Mouse (Mus musculus) thymus, adult 2 months (tissue): ENCODE data around the gene Dnajc28. TPM values are rescaled to one million over a fixed set of nuclear protein-coding genes. Genes with fewer than 3 reads are reported as not detected.

ENCODE experiments used
- DNase-seq: peaks from one replicate; pipeline ENCODE4 v3.0.0; 2021
- H3K27ac ChIP-seq: fragments of 200-500 bp; 2 replicates; pipeline ENCODE4 v1.5.1; 2012; ENCODE audit warnings: low read length, control low read depth; ENCODE audit not compliant: control insufficient read depth, insufficient read depth
- H3K27me3 ChIP-seq: fragments of 200-500 bp; 2 replicates; pipeline ENCODE4 v1.6.1; 2012; ENCODE audit warnings: mild to moderate bottlenecking, low read length, moderate library complexity, mixed read lengths; ENCODE audit not compliant: control insufficient read depth, insufficient read depth
- H3K36me3 ChIP-seq: fragments of 200-500 bp; 2 replicates; pipeline ENCODE4 v1.6.1; 2012; ENCODE audit warnings: mild to moderate bottlenecking, low read length, moderate library complexity; ENCODE audit not compliant: control insufficient read depth, insufficient read depth
- H3K4me1 ChIP-seq: fragments of 200-500 bp; replicated peaks from 2 replicates; pipeline ENCODE4 v1.6.1; 2012; ENCODE audit warnings: low read length; ENCODE audit not compliant: control insufficient read depth, insufficient read depth
- H3K4me3 ChIP-seq: fragments of 200-500 bp; 2 replicates; pipeline ENCODE4 v1.5.1; 2012; ENCODE audit warnings: mild to moderate bottlenecking, low read length, control low read depth, moderate library complexity; ENCODE audit not compliant: control insufficient read depth, insufficient read depth
- CTCF ChIP-seq: fragments of 200-500 bp; IDR thresholded peaks from 2 replicates; pipeline ENCODE4 v1.5.1; 2012; ENCODE audit warnings: mild to moderate bottlenecking, control low read depth, low read length, moderate library complexity, borderline replicate concordance; ENCODE audit not compliant: control insufficient read depth, poor library complexity, insufficient read depth; ENCODE audit errors: extremely low read depth
- POLR2A ChIP-seq: fragments of 200-500 bp; IDR thresholded peaks from 2 replicates; pipeline ENCODE4 v1.6.1; 2012; ENCODE audit warnings: mild to moderate bottlenecking, low read length, control low read depth, moderate library complexity; ENCODE audit not compliant: control insufficient read depth, poor library complexity, insufficient read depth; ENCODE audit errors: extremely low read depth
- WGBS: fragments of 180-500 bp; shearing (Covaris S2); methylation state at CpG from one replicate; pipeline ENCODE4 v1.1.7; 2018; 5-methylcytosine and 5-hydroxymethylcytosine counted together
- polyA plus RNA-seq: library from polyadenylated mRNA; depleted of rRNA; stranded (reverse); fragments of >200 nt; gene quantifications from 2 replicates; pipeline ENCODE4 v1.2.3, GENCODE M21; 2012

The Dnajc28 gene
- polyA plus RNA-seq, 1 experiment = 1.3 TPM

DNA sequence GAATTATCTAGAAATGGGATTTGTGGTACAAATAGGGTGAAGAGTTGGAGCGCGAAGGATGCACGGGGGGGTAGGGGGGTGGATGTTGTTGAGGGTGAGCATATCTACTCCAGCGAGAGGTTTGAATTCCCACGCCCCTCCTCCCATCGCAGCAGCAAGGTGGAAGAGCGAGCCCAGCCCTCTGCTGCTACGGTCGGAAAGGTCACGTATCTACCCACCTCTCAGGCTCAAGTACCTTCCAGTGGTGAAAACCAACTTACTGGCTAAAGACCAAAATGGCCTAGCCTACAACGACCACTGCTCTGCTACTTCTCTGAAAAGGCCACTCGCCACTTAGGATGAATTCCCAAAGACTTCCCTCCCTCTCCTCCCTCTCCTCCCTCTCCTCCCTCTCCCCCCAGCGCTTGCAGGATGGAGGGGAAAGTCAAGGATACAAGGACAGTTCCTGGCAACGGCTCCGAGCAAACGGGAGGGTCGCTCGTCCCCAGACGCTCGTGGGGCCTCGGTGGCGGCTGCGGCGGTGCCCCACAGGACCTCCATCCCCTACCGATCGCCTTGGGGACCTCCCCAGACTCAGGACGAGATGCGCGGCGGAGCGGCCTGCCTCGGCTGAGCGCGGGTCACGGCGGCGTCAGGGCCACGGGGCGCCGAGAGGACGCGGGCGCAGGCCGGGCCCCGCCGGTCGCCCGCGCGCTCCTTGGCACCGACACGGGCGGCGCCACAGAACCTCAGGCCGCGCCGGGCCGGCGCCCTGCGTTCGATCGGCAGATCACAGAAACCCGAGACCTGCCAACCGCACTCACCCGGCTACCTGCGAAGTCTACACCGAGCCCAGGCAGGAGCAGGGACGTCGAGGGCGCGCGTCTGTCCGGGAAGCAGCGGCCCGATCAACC lies 21.8 kb downstream of the Dnajc28 start:
- DNase-seq = peak; percentile 39
- under 1% methylated on average over 73 of the region's 75 CpGs for WGBS
- no peaks in the 10 kb centered on the region for H3K27me3 ChIP-seq
- TF ChIP-seq CTCF = no peak
- no peak overlapping the region for H3K27ac ChIP-seq
- peaks cover 39% of the 10 kb centered on the region for H3K4me1 ChIP-seq
- no peaks in the 10 kb centered on the region for H3K36me3 ChIP-seq
- H3K4me3 ChIP-seq = peak overlapping the region; percentile 68

DNA sequence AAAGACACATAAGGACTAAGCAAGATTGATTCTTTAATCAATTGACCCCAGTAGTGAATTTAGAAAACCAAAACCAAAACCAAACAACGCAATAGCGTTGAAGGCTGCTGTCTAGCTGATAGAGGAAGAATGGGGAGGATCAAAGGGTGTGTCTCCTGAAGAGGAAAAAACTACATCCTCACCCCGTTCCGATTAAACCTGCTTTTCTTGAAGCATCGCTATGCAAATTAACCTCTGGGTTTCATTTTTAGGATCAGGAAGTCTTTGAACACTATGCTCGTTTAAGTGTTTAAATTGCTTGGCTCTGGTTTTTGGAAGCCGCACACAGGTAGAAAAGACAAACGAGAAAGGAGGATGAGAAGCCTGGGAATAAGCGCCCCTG lies 22.4 kb downstream of the Dnajc28 start:
- Histone ChIP-seq H3K27ac (no peak overlapping the region), H3K27me3 (no peaks in the 10 kb centered on the region), H3K36me3 (no peaks in the 10 kb centered on the region), H3K4me3 (peak overlapping the region; percentile 68), H3K4me1 (peaks cover 41% of the 10 kb centered on the region)
- DNase-seq = no peak
- TF ChIP-seq POLR2A (no peak), CTCF (no peak)
- whole genome bisulfite sequencing = 4% methylated on average over 9 of the region's 9 CpGs

DNA sequence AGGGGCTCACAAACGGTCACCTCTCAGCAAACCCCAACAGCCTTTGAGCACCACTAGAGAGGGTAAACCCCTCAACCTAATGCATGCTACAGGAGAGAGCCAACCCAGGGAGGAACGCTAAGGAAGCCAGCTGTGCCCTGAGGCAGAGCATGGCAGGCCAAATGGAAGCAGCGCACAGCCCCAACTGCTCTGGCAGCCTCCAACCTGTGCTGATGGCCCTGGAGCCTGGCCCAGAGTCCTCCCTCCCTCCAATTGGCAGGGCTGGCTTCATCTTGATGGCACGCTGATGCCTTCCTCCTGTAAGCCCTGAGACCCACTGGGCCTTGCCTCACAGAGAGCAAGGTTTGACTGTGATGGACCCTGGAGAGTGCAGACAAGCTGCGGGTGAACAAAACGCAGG lies 23.8 kb downstream of the Dnajc28 start:
- DNase-seq = no peak
- 85% methylated on average over 6 of the region's 6 CpGs for WGBS
- Histone ChIP-seq H3K36me3 (no peaks in the 10 kb centered on the region), H3K4me3 (no peak overlapping the region), H3K4me1 (peaks cover 44% of the 10 kb centered on the region), H3K27me3 (no peaks in the 10 kb centered on the region), H3K27ac (no peak overlapping the region; the same call in 1 of the 2 replicates)
- TF ChIP-seq POLR2A (no peak), CTCF (no peak)

DNA sequence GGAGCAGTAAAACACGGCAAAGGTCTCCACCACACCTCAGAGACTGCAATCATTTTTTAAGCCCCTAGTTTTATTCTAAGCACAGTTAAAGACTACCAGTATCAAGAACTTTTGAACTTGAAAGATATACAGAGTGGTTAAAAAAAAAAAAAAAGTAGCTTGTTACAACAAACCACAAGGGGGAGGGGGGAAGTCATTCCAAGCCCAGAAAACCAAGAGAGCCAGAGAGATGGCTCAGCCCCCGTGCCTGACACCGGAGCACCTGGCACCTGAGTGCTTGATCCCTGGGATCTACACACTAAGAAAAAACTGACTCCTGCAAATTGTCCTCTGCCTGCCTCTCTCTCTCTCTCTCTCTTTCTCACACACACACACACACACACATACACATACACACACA lies 25.6 kb downstream of the Dnajc28 start:
- H3K4me1 ChIP-seq = peaks cover 52% of the 10 kb centered on the region
- H3K27me3 ChIP-seq = no peaks in the 10 kb centered on the region
- 1% methylated on average over 3 of the region's 3 CpGs for WGBS
- no peak overlapping the region for H3K4me3 ChIP-seq
- H3K36me3 ChIP-seq = no peaks in the 10 kb centered on the region
- TF ChIP-seq POLR2A = no peak
- no peak for TF ChIP-seq CTCF
- peak; percentile 31 for DNase-seq
- H3K27ac ChIP-seq = peak overlapping the region; percentile 45; the same call in 1 of the 2 replicates

DNA sequence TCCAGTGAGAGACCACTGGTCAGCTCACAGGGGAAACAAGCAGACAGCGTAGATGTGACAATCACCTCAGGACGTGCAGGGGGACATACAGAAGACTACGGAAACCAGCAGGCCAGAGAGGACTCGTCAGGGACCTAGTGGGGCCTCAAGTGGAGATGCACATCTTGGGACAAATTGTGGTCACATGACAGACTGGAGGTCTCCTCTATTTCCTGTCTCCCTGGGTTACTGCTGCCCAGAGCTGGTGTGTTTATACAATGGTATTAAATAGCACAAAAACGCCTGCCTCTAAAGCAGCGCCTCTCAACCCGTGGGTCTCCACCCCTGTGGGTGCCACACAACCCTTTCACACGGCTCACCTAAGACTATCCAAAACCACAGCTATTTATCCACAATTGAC lies 26.7 kb downstream of the Dnajc28 start:
- 60% methylated on average over 8 of the region's 8 CpGs for WGBS
- H3K4me1 ChIP-seq = peaks cover 59% of the 10 kb centered on the region
- H3K27ac ChIP-seq = no peak overlapping the region; the same call in 1 of the 2 replicates
- no peaks in the 10 kb centered on the region for H3K36me3 ChIP-seq
- H3K4me3 ChIP-seq = no peak overlapping the region
- H3K27me3 ChIP-seq = no peaks in the 10 kb centered on the region
- DNase-seq = no peak
- no peak for TF ChIP-seq POLR2A
- TF ChIP-seq CTCF = no peak

DNA sequence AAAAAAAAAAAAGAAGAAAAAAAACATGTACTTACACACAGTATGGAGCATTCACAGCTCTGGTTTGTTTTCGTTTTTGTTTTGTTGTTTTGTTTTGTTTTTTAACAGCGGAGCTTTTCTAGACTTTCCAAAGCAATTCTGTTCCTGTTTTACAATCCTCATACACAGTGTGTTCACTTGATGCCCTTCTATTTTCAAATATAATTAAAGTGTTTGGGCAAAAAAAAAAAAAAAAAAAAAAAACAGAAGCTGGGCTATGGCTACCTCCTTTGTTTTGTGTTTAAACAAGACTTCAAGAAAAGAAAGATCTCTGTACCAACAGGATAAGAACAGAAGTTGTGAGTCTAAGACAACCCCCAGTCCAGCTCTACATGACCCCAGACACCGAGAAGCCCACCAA lies 30.1 kb downstream of the Dnajc28 start:
- peaks cover 39% of the 10 kb centered on the region for H3K4me1 ChIP-seq
- H3K27ac ChIP-seq = no peak overlapping the region
- no peak overlapping the region for H3K4me3 ChIP-seq
- no peaks in the 10 kb centered on the region for H3K36me3 ChIP-seq
- no peak for DNase-seq
- H3K27me3 ChIP-seq = no peaks in the 10 kb centered on the region
- WGBS = 95% methylated on average over 3 of the region's 3 CpGs
- TF ChIP-seq POLR2A (no peak), CTCF (no peak)
